Mouse (Mus musculus): ENCODE measurements at regions not wholly inside any gene's neighbourhood (a gene's known extent, or its start where the extent isn't known, plus 50 kb on each side); places are given as distances from the start of the nearest gene placed in this dataset.
A peak's percentile ranks its signal among the peaks of the same experiment; 100 is the strongest.
"Not testable (repeated sequence)": the region's sequence is repeated elsewhere in the genome, so short reads cannot be mapped to it uniquely, and the experiment has no call there.

DNA sequence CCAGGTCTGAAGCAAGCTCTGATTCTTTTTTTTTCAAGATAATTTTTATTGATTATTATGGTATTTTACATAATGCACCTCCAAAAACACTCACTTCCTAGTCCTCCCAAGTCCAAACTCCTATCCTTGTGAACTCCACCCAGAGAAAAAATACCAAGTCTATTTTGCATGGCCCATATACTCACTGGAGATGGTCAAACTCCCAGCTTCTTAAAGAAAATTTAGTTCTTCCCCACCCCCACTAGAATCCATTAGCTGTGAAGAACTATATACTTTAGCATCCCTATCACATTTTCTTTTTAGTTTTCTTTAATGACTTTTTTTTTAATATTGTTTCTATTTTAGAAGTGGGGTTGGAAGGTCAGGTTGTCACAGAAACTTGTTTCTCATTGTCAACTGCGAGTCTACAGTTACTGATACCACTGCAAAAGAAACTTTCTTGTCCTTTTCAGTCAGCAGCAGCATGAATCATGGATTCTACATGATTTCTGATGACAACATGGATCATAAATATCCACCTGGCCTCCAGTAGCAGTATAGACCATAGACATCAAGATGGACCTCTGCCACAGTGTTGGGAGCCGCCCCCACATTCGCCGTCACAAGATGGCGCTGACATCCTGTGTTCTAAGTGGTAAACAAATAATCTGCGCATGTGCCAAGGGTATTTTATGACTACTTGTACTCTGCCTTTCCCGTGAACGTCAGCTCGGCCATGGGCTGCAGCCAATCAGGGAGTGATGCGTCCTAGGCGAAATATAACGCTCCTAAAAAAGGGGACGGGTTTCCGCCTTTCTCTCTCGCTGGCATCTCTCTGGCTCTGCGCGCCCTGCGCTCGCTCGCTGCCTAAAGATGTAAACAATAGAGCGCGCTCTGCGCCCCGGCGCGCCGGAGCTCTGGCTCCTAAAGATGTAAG, 69.0 kb downstream of the Pgr15l start:
- H3K4me1 ChIP-seq (replicated peaks; ENCODE audit: control insufficient read depth, insufficient read depth, low read length); H3K36me3 ChIP-seq (ENCODE audit: control insufficient read depth, insufficient read depth, low read length); H3K9ac ChIP-seq (ENCODE audit: low read length); H3K9me3 ChIP-seq (ENCODE audit: control insufficient read depth, low read length); ATAC-seq (replicated peaks; ENCODE audit: low FRiP score, low TSS enrichment, low read depth); H3K27me3 ChIP-seq (replicated peaks; ENCODE audit: control insufficient read depth, insufficient read depth, low read length); DNase-seq (ENCODE audit: low spot score); H3K27ac ChIP-seq (ENCODE audit: low read depth): not testable (repeated sequence)
- 0 out of 2 replicates have a peak overlapping the region, but pooled peaks have one; percentile 4 for H3K4me3 ChIP-seq (ENCODE audit: low read depth, low read length)
- WGBS = 34% methylated on average over 15 of the region's 27 CpGs
- 0 out of 2 replicates have a peak overlapping the region, but pooled peaks have one; percentile 20 for H3K4me2 ChIP-seq (ENCODE audit: low read length)

DNA sequence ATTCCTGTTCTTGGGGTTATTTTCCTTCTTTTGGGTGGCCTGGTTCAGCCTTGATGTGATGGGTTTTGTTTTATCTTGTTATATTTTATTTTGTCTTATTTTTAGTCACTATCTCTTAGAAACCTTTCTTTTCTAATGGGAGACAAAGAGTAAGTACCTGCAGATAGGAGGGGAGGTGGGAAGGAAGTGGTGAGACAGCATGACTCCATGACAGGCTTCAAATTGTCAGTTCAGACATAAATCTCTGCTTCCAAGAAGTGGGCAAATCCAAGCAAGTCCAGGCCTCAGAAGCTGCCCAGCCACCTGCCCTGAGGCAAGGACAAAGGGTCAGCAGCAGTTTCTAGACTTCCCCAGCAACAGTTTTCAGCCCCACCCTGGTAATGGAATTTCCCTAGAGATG, 69.8 kb downstream of the Pgr15l start:
- Histone ChIP-seq H3K4me2 (ENCODE audit: low read length) (peak overlapping the region; percentile 20; the same call in 1 of the 2 replicates), H3K9me3 (ENCODE audit: control insufficient read depth, low read length) (no peaks in the 10 kb centered on the region), H3K36me3 (ENCODE audit: control insufficient read depth, insufficient read depth, low read length) (no peaks in the 10 kb centered on the region), H3K4me1 (replicated peaks; ENCODE audit: control insufficient read depth, insufficient read depth, low read length) (no peaks in the 10 kb centered on the region), H3K9ac (ENCODE audit: low read length) (no peak overlapping the region), H3K27me3 (replicated peaks; ENCODE audit: control insufficient read depth, insufficient read depth, low read length) (no peaks in the 10 kb centered on the region), H3K4me3 (ENCODE audit: low read depth, low read length) (0 out of 2 replicates have a peak overlapping the region, but pooled peaks have one; percentile 4), H3K27ac (ENCODE audit: low read depth) (no peak overlapping the region)
- ATAC-seq (replicated peaks; ENCODE audit: low FRiP score, low TSS enrichment, low read depth) = no peak
- DNase-seq (ENCODE audit: low spot score) = no peak

- 86% methylated on average over 2 of the region's 2 CpGs for WGBS
- Histone ChIP-seq H3K4me3 (ENCODE audit: low read depth, low read length) (no peak overlapping the region), H3K9ac (ENCODE audit: low read length) (no peak overlapping the region), H3K4me2 (ENCODE audit: low read length) (no peak overlapping the region), H3K36me3 (ENCODE audit: control insufficient read depth, insufficient read depth, low read length) (no peaks in the 10 kb centered on the region), H3K4me1 (replicated peaks; ENCODE audit: control insufficient read depth, insufficient read depth, low read length) (no peaks in the 10 kb centered on the region), H3K27me3 (replicated peaks; ENCODE audit: control insufficient read depth, insufficient read depth, low read length) (no peaks in the 10 kb centered on the region), H3K9me3 (ENCODE audit: control insufficient read depth, low read length) (no peaks in the 10 kb centered on the region), H3K27ac (ENCODE audit: low read depth) (no peak overlapping the region)
- no peak for ATAC-seq (replicated peaks; ENCODE audit: low FRiP score, low TSS enrichment, low read depth)
- DNase-seq (ENCODE audit: low spot score) = no peak
These were observed 83.8 kb downstream of the Pgr15l start for GRCm38 (mm10) chrX:97156155-97156554.

Data from intestine, embryonic 14.5 days (tissue).